Mouse (Mus musculus) kidney, postnatal 0 days (tissue): Measurements from ENCODE around the gene Ralgps1. TPM values are rescaled to one million over a fixed set of nuclear protein-coding genes. Genes with fewer than 3 reads are reported as not detected.

Experiments used
- ATAC-seq: fragments of 200-750 bp; cut with Nextera tagmentation; replicated peaks from 2 replicates; pipeline ENCODE4 v1.8.0; 2017; ENCODE audit warnings: low read depth, moderate number of reproducible peaks, moderate TSS enrichment, moderate library complexity; ENCODE audit not compliant: low FRiP score
- DNase-seq: peaks from one replicate; pipeline ENCODE4 v3.0.0-alpha.2; 2016; ENCODE audit warnings: low spot score
- H3K27ac ChIP-seq: fragments of 300-500 bp; sonication (generic); 2 replicates; pipeline ENCODE4 v1.5.1; 2014; ENCODE audit warnings: mild to moderate bottlenecking
- H3K27me3 ChIP-seq: fragments of 300-500 bp; sonication (generic); 2 replicates; pipeline ENCODE4 v1.6.1; 2014; ENCODE audit warnings: low read length, mixed read lengths; ENCODE audit not compliant: insufficient read depth
- H3K36me3 ChIP-seq: fragments of 300-500 bp; sonication (generic); 2 replicates; pipeline ENCODE4 v1.6.1; 2014; ENCODE audit warnings: low read length, mixed read lengths; ENCODE audit not compliant: insufficient read depth
- H3K4me1 ChIP-seq: fragments of 300-500 bp; sonication (generic); replicated peaks from 2 replicates; pipeline ENCODE4 v1.6.1; 2014; ENCODE audit warnings: antibody characterized with exemption, low read length, mixed read lengths; ENCODE audit not compliant: insufficient read depth
- H3K4me2 ChIP-seq: fragments of 300-500 bp; sonication (generic); 2 replicates; pipeline ENCODE4 v1.6.1; 2014; ENCODE audit warnings: mild to moderate bottlenecking, low read length, moderate library complexity, mixed read lengths
- H3K4me3 ChIP-seq: fragments of 300-500 bp; sonication (generic); replicated peaks from 2 replicates; pipeline ENCODE4 v1.5.1; 2014; ENCODE audit warnings: low read depth, low read length
- H3K9ac ChIP-seq: fragments of 300-500 bp; sonication (generic); 2 replicates; pipeline ENCODE4 v1.6.1; 2014; ENCODE audit warnings: low read depth, low read length
- H3K9me3 ChIP-seq: fragments of 300-500 bp; sonication (generic); replicated peaks from 2 replicates; pipeline ENCODE4 v1.6.1; 2016; ENCODE audit warnings: low read length, inconsistent platforms, mixed read lengths
- CTCF ChIP-seq: IDR thresholded peaks from 2 replicates; pipeline ENCODE4 v1.5.1; 2016; ENCODE audit warnings: antibody characterized with exemption, low read depth, mild to moderate bottlenecking, moderate library complexity
- WGBS: fragments of 180-500 bp; shearing (Covaris S2); extraction: QIAGEN DNeasy Blood & Tissue Kit; methylation state at CpG from one replicate; pipeline ENCODE4 v1.1.7; 2014; 5-methylcytosine and 5-hydroxymethylcytosine counted together
- polyA plus RNA-seq: library from polyadenylated mRNA; unstranded; fragments of >200 nt; fragmentation: Nextera tagmentation; extraction: Ambion mirVana; gene quantifications from 2 replicates; pipeline ENCODE4 v1.2.1, GENCODE M21; 2015

The Ralgps1 gene
- polyA plus RNA-seq, 1 experiment from 2014 or later = 3.1 TPM

GRCm38 (mm10) chr2:33232782-33233570 lies 138.3 kb downstream of the Ralgps1 start:
- peak overlapping the region; percentile 69 for H3K27ac ChIP-seq
- DNase-seq = peak; percentile 55

DNA sequence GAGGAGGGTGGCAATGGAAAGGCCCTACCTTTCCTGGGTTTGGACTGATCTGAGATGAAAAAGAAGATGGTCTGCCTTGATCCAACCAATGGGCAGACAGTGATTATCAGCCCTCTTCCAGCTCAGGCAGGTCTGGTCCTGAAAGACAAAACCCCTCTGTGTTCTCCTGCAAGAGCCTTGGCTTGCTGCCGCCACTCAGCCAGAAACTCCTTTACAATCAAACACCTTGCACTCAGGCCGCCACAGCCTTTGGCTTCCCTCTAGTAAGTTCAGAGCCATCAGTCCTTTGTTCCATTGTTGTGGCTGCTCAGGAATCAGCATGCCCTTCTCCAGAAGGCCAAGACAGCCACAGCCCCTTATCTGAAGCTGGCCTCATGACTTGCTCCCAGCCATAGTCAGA lies 139.5 kb downstream of the Ralgps1 start:
- no peak for ATAC-seq
- WGBS = 95% methylated on average over 2 of the region's 2 CpGs
- H3K36me3 ChIP-seq = no peaks in the 10 kb centered on the region; the same call in 1 of the 2 replicates

More at GRCm38 (mm10) chr2:33232782-33233570, 138.3 kb downstream of the Ralgps1 start:
- no peak overlapping the region for H3K4me2 ChIP-seq
- H3K9me3 ChIP-seq = no peaks in the 10 kb centered on the region
- no peaks in the 10 kb centered on the region for H3K4me1 ChIP-seq
- peak; percentile 72 for ATAC-seq
- no peak overlapping the region for H3K4me3 ChIP-seq
- H3K9ac ChIP-seq = no peak overlapping the region
- H3K36me3 ChIP-seq = no peaks in the 10 kb centered on the region; the same call in 1 of the 2 replicates
- TF ChIP-seq CTCF = no peak
- H3K27me3 ChIP-seq = no peaks in the 10 kb centered on the region
- WGBS = 66% methylated on average over 6 of the region's 6 CpGs

DNA sequence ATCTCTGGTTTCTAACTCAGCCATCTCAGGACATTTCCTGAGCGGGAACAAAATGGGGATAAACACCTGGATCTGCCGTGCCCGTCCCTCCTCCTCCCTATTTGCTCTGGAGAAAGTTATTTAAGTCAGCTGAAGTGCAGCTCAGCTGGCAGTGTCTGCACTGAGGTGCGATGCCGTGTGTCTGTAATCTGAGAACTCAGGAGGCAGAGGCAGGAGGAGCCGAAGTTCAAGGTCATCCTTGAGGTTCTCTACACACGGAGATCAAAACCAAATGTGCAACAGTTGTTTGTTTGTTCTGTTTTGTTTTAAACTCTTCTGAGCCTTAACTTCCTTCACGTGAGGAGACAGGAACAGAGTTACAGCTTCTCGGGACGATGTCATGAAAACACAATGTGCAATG lies 140.6 kb downstream of the Ralgps1 start:
- Histone ChIP-seq H3K9ac (no peak overlapping the region), H3K27me3 (no peaks in the 10 kb centered on the region), H3K9me3 (no peaks in the 10 kb centered on the region), H3K4me3 (no peak overlapping the region), H3K4me1 (no peaks in the 10 kb centered on the region), H3K36me3 (no peaks in the 10 kb centered on the region; the same call in 1 of the 2 replicates), H3K27ac (no peak overlapping the region), H3K4me2 (no peak overlapping the region)
- no peak for TF ChIP-seq CTCF
- no peak for ATAC-seq
- 49% methylated on average over 10 of the region's 10 CpGs for WGBS
- no peak for DNase-seq

More for the DNA sequence above, 139.5 kb downstream of the Ralgps1 start:
- no peak overlapping the region for H3K4me3 ChIP-seq
- no peak overlapping the region for H3K9ac ChIP-seq
- no peak for DNase-seq
- H3K4me2 ChIP-seq = no peak overlapping the region
- H3K27ac ChIP-seq = no peak overlapping the region
- TF ChIP-seq CTCF = no peak
- no peaks in the 10 kb centered on the region for H3K4me1 ChIP-seq
- H3K9me3 ChIP-seq = no peaks in the 10 kb centered on the region
- no peaks in the 10 kb centered on the region for H3K27me3 ChIP-seq

- Histone ChIP-seq H3K4me1 (no peaks in the 10 kb centered on the region), H3K4me3 (no peak overlapping the region), H3K36me3 (no peaks in the 10 kb centered on the region; the same call in 1 of the 2 replicates), H3K9ac (no peak overlapping the region), H3K9me3 (no peaks in the 10 kb centered on the region), H3K27me3 (no peaks in the 10 kb centered on the region), H3K27ac (no peak overlapping the region), H3K4me2 (no peak overlapping the region)
- DNase-seq = peak; percentile 32
- ATAC-seq = no peak
- no peak for TF ChIP-seq CTCF
- WGBS = 66% methylated on average over 15 of the region's 15 CpGs
These were observed 142.7 kb downstream of the Ralgps1 start for GRCm38 (mm10) chr2:33228551-33228950.

GRCm38 (mm10) chr2:33228077-33228476 lies 143.2 kb downstream of the Ralgps1 start:
- H3K4me2 ChIP-seq = no peak overlapping the region
- H3K36me3 ChIP-seq = no peaks in the 10 kb centered on the region; the same call in 1 of the 2 replicates
- no peaks in the 10 kb centered on the region for H3K27me3 ChIP-seq
- H3K9me3 ChIP-seq = no peaks in the 10 kb centered on the region
- H3K4me3 ChIP-seq = no peak overlapping the region
- H3K27ac ChIP-seq = no peak overlapping the region
- TF ChIP-seq CTCF = no peak
- 94% methylated on average over 11 of the region's 11 CpGs for WGBS
- H3K9ac ChIP-seq = no peak overlapping the region
- no peaks in the 10 kb centered on the region for H3K4me1 ChIP-seq
- DNase-seq (no peak), ATAC-seq (no peak)

GRCm38 (mm10) chr2:33225921-33226320 lies 145.4 kb downstream of the Ralgps1 start:
- Histone ChIP-seq H3K36me3 (no peaks in the 10 kb centered on the region; the same call in 1 of the 2 replicates), H3K9ac (no peak overlapping the region), H3K9me3 (no peaks in the 10 kb centered on the region), H3K4me1 (no peaks in the 10 kb centered on the region; the same call in 1 of the 2 replicates), H3K4me3 (no peak overlapping the region), H3K4me2 (no peak overlapping the region), H3K27ac (no peak overlapping the region), H3K27me3 (no peaks in the 10 kb centered on the region)
- DNase-seq (no peak), ATAC-seq (no peak)
- WGBS = 86% methylated on average over 7 of the region's 7 CpGs
- no peak for TF ChIP-seq CTCF
